Mouse (Mus musculus) hindbrain, embryonic 16.5 days (tissue): ENCODE measurements around the gene Colgalt2. TPM values are rescaled to one million over a fixed set of nuclear protein-coding genes. Genes with fewer than 3 reads are reported as not detected.
"Not testable (repeated sequence)": the region's sequence is repeated elsewhere in the genome, so short reads cannot be mapped to it uniquely, and the experiment has no call there.

Experiments
- ATAC-seq: fragments of 200-750 bp; cut with Nextera tagmentation; 2 replicates; pipeline ENCODE4 v1.8.0; 2017; ENCODE audit warnings: moderate TSS enrichment, moderate library complexity
- H3K27ac ChIP-seq: fragments of 300-500 bp; sonication (generic); 2 replicates; pipeline ENCODE4 v1.5.1; 2014; ENCODE audit warnings: low read depth, mild to moderate bottlenecking, control low read depth, low read length, moderate library complexity
- H3K27me3 ChIP-seq: fragments of 300-500 bp; sonication (generic); replicated peaks from 2 replicates; pipeline ENCODE4 v1.6.1; 2014; ENCODE audit warnings: low read length; ENCODE audit not compliant: control insufficient read depth, insufficient read depth
- H3K36me3 ChIP-seq: fragments of 300-500 bp; sonication (generic); 2 replicates; pipeline ENCODE4 v1.6.1; 2014; ENCODE audit warnings: mild to moderate bottlenecking, low read length, moderate library complexity, mixed read lengths; ENCODE audit not compliant: control insufficient read depth, insufficient read depth
- H3K4me1 ChIP-seq: fragments of 300-500 bp; sonication (generic); 2 replicates; pipeline ENCODE4 v1.6.1; 2014; ENCODE audit warnings: low read depth, low read length; ENCODE audit not compliant: control insufficient read depth, insufficient read depth
- H3K4me2 ChIP-seq: fragments of 300-500 bp; sonication (generic); 2 replicates; pipeline ENCODE4 v1.6.1; 2014; ENCODE audit warnings: mild to moderate bottlenecking, low read length, control low read depth, moderate library complexity
- H3K4me3 ChIP-seq: fragments of 300-500 bp; sonication (generic); 2 replicates; pipeline ENCODE4 v1.5.1; 2014; ENCODE audit warnings: mild to moderate bottlenecking, low read length, control low read depth, moderate library complexity
- H3K9ac ChIP-seq: fragments of 300-500 bp; sonication (generic); 2 replicates; pipeline ENCODE4 v1.6.1; 2014; ENCODE audit warnings: low read depth, mild to moderate bottlenecking, control low read depth, low read length, moderate library complexity
- H3K9me3 ChIP-seq: fragments of 300-500 bp; sonication (generic); 2 replicates; pipeline ENCODE4 v1.6.1; 2014; ENCODE audit warnings: mild to moderate bottlenecking, low read length, moderate library complexity; ENCODE audit not compliant: control insufficient read depth
- WGBS: fragments of 180-500 bp; shearing (Covaris S2); extraction: QIAGEN DNeasy Blood & Tissue Kit; methylation state at CpG from one replicate; pipeline ENCODE4 v1.1.7; 2014; 5-methylcytosine and 5-hydroxymethylcytosine counted together
- polyA plus RNA-seq: library from polyadenylated mRNA; unstranded; fragments of >200 nt; fragmentation: Nextera tagmentation; extraction: Ambion mirVana; gene quantifications from 2 replicates; pipeline ENCODE4 v1.2.1, GENCODE M21; 2015

Gene Colgalt2
- polyA plus RNA-seq, 1 experiment from 2014 or later, result 4.2 TPM

DNA sequence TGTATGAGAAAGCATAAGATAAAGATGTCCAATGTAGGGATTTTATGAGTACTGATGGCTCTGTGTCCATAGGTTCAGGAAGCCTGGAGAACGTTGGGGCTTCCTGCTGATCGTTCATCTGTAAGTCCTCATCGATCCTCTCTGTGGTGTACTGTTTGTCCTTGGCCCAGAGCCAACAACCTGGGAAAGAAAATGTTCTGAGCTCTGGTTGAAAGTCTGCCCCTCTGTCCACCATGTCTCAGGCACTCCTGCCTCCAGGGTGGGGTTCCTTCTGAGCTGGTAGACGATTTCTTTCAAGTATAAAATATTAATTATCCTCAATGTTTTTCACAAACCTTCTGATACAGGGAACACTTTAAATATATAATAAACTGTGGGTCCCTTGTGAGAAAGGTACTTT lies 34.5 kb downstream of the Colgalt2 start:
- no peaks in the 10 kb centered on the region for H3K4me1 ChIP-seq
- H3K9ac ChIP-seq, result no peak overlapping the region
- no peak overlapping the region for H3K4me3 ChIP-seq
- no peak overlapping the region for H3K27ac ChIP-seq
- no peaks in the 10 kb centered on the region for H3K9me3 ChIP-seq
- 69% methylated on average over 4 of the region's 4 CpGs for WGBS
- no peak overlapping the region for H3K4me2 ChIP-seq
- H3K36me3 ChIP-seq, result no peaks in the 10 kb centered on the region
- H3K27me3 ChIP-seq, result no peaks in the 10 kb centered on the region
- no peak for ATAC-seq

DNA sequence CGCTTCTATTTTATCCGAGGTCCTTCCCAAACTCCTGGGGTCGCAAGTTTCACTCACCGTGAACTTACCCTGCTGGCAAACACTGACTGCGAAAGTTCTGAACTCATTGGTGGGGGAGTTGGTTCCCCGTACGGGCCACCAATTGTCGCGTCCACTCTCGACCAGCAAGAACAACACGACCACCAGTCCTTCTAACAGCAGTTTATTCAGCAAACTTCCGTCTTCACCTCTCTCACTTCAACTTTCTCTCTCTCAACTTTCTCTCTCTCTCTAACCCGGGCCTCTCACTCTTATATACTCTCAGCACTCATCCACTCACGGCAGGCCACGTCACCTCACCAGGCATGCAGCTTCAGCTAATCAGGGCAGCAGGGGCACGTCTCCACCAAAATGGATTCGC lies 37.9 kb downstream of the Colgalt2 start:
- 88% methylated on average over 17 of the region's 17 CpGs for WGBS
- not testable (repeated sequence) for H3K4me1 ChIP-seq, ATAC-seq, H3K9ac ChIP-seq, H3K27me3 ChIP-seq, H3K4me3 ChIP-seq, H3K4me2 ChIP-seq, H3K27ac ChIP-seq, H3K9me3 ChIP-seq, H3K36me3 ChIP-seq

DNA sequence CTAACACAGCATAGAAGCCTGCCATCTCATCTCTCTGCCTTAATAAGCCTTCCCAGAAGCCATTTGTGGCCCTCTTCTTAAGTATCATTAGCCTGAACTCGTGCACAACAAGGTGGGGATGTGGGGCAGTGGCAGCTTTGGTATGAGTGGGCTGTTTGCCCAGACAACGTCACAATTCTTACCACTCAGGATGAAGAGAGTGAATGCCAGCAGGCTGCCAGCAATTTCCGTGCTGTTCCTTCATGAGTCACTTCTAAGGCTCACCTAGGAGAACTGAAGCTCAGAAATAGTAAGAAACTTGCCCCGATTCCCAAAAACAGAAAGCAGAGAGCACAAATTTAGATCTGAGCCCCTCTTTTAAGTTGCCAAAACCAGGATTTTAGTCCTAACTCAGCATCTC lies 39.8 kb downstream of the Colgalt2 start:
- no peak overlapping the region for H3K27ac ChIP-seq
- H3K9ac ChIP-seq, result no peak overlapping the region
- no peaks in the 10 kb centered on the region for H3K36me3 ChIP-seq
- no peaks in the 10 kb centered on the region for H3K9me3 ChIP-seq
- H3K27me3 ChIP-seq, result no peaks in the 10 kb centered on the region
- 64% methylated on average over 4 of the region's 4 CpGs for WGBS
- no peaks in the 10 kb centered on the region for H3K4me1 ChIP-seq
- no peak overlapping the region for H3K4me3 ChIP-seq
- H3K4me2 ChIP-seq, result no peak overlapping the region
- no peak for ATAC-seq

DNA sequence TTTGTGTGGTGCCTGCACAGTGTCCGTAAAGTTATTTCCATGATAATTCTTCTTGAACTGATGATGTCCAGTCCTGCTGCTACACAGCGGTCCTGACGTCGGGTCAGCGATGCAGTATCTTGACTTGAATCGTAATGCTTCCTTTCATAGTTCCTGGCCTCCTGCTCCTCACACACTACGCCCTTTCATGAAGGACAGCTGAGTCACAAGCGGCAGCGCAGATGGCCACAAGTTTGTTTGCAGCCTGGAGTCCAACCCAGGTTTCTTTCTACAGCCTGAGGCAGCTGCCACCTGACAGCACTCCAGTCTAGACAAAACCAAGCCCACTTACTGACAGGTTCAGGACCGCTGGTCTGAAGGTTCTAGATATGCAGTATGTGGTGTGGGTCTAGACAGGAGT lies 40.2 kb downstream of the Colgalt2 start:
- ATAC-seq, result no peak
- H3K4me2 ChIP-seq, result no peak overlapping the region
- H3K9ac ChIP-seq, result no peak overlapping the region
- no peaks in the 10 kb centered on the region for H3K9me3 ChIP-seq
- 75% methylated on average over 10 of the region's 10 CpGs for WGBS
- no peak overlapping the region for H3K4me3 ChIP-seq
- no peak overlapping the region for H3K27ac ChIP-seq
- no peaks in the 10 kb centered on the region for H3K36me3 ChIP-seq
- H3K4me1 ChIP-seq, result no peaks in the 10 kb centered on the region
- H3K27me3 ChIP-seq, result no peaks in the 10 kb centered on the region

DNA sequence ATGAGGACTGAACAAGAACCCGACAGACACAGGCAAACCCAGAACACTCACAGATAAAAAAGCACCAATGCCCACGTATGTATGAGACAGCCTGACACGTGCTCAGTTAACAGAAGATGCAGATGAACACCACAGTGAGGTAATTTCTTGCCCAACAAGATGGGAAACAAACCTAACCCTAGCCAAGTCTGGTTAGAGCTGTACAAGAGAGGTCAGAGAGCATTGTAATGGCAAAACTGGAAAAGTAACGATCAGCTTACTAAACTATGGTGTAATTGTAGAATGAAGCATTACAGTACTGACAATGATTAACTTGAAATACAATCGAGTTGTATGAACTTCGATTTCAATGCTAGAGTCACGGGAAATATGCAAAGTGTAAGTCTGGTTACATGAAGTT lies 45.0 kb downstream of the Colgalt2 start:
- Histone ChIP-seq H3K9ac (no peak overlapping the region), H3K9me3 (no peaks in the 10 kb centered on the region), H3K27me3 (no peaks in the 10 kb centered on the region), H3K36me3 (no peaks in the 10 kb centered on the region), H3K4me2 (no peak overlapping the region), H3K4me3 (no peak overlapping the region), H3K27ac (no peak overlapping the region), H3K4me1 (no peaks in the 10 kb centered on the region)
- 84% methylated on average over 7 of the region's 7 CpGs for WGBS
- no peak for ATAC-seq

DNA sequence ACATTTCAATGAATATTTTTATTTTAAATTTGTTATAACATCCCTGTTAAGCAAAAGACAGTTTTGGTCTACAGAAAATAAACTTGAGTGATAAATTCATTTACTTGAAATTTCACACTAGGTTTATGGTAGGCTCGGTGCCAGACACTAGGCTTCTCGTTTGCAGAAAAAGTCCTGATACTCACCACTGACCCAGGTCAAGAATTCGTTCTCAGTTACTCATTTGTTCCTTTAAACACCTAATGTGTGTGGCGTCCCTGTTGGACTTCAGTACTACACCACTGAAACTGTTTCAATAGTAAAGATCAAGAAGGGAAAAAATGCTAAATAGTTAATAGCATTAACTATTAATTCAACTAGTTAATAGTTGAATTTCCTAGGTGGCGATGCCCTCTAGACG lies 46.3 kb downstream of the Colgalt2 start:
- WGBS, result 87% methylated on average over 6 of the region's 6 CpGs
- Histone ChIP-seq H3K9me3 (no peaks in the 10 kb centered on the region), H3K27ac (no peak overlapping the region), H3K4me2 (no peak overlapping the region), H3K27me3 (no peaks in the 10 kb centered on the region), H3K36me3 (no peaks in the 10 kb centered on the region), H3K4me3 (no peak overlapping the region), H3K4me1 (no peaks in the 10 kb centered on the region), H3K9ac (no peak overlapping the region)
- ATAC-seq, result no peak

DNA sequence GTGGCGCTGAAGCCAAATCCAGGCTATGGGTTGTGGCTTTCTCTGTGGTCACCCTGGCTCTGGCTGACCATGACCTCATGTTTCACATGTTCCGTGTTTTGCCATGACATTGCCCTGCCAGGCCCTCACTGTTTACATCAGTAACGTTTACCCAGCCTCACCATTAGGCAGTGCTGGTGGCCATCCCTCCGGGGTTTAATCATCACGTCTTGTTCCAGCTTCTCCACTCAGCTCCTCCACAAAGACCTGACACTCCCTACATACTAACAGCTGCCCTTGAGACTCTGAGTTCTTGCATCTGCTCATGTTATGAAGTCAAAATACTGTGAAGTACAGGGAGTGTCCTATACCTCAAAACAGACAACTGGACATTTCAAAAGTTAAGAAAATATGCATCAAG lies 54.9 kb downstream of the Colgalt2 start:
- Histone ChIP-seq H3K27me3 (no peaks in the 10 kb centered on the region), H3K4me3 (no peak overlapping the region), H3K36me3 (no peaks in the 10 kb centered on the region), H3K27ac (no peak overlapping the region), H3K4me2 (no peak overlapping the region), H3K9ac (no peak overlapping the region), H3K4me1 (no peaks in the 10 kb centered on the region; the same call in 1 of the 2 replicates), H3K9me3 (no peaks in the 10 kb centered on the region)
- no peak for ATAC-seq
- WGBS, result 60% methylated on average over 5 of the region's 5 CpGs

DNA sequence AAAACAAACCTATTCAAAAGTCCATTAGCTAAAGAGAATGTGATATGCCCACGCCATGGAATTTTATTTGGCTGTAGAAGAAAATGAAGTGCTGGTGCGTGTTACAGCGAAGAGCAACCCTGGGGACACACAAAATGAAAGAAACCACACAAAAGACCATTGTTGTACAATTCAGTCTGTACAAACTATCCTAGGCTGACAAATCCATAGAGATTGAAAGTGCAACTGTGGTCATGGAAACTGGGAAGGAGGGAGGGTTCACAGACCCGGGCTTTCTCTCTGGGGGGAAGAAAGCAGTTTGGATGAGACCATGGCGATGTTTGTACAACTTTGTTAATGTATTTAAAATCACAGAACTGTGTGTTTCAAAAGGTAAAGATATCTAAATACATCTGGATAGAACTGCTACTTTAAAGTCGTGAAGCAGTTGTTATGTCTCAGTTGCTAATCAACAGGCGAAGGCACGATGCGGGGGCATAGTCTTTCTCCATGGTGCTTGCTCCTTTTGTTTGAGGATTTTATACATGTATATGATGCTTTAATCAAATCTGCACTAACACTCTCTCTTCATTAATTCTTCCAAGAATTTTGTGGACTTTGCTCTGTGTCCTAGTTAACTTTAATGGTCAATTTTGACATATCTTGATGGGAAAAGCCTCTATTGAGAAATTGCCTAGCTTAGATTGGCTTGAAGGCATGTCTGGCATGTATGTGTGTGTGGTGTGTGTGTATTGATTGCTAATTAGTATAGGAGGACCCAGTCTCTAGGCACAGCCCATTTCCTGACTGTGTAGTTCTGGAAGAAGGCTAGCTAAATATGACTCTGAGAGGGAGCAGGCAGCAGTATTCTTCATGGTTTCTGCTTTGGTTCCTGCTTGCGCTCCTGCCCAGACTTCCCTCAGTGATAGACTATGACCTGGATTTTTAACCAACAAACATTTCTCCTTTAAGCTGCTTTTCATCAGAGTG lies 55.9 kb downstream of the Colgalt2 start:
- Histone ChIP-seq H3K9ac (no peak overlapping the region), H3K27ac (0 out of 2 replicates have a peak overlapping the region, but pooled peaks have one; percentile 11), H3K4me1 (no peaks in the 10 kb centered on the region; the same call in 1 of the 2 replicates), H3K4me2 (no peak overlapping the region; the same call in 1 of the 2 replicates), H3K9me3 (no peaks in the 10 kb centered on the region), H3K4me3 (no peak overlapping the region), H3K36me3 (no peaks in the 10 kb centered on the region), H3K27me3 (no peaks in the 10 kb centered on the region)
- 43% methylated on average over 10 of the region's 10 CpGs for WGBS
- peak; percentile 79 for ATAC-seq

DNA sequence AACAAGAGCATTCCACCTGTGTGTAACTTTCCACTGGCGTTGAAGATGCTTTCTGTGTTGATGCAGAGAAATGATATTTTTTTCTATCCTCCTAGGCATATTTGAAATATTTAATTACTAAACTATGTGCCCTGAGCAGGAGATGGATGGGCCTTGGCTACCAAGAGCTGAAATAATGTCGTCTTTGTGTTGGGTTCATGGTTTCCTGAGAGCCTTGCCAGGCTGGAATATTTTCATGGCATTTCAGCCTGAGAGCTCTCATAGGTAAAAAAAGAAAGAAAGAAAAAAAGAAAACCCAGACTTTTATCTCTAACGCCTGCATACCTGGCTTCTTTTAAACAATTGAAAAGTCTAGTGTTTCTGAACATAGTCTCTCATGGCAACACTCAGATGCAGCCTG lies 56.6 kb downstream of the Colgalt2 start:
- ATAC-seq, result no peak
- Histone ChIP-seq H3K9ac (no peak overlapping the region), H3K36me3 (no peaks in the 10 kb centered on the region), H3K4me1 (no peaks in the 10 kb centered on the region; the same call in 1 of the 2 replicates), H3K27me3 (no peaks in the 10 kb centered on the region), H3K4me2 (no peak overlapping the region), H3K4me3 (no peak overlapping the region), H3K27ac (0 out of 2 replicates have a peak overlapping the region, but pooled peaks have one; percentile 11), H3K9me3 (no peaks in the 10 kb centered on the region)
- WGBS, result 65% methylated on average over 3 of the region's 3 CpGs
